Mouse (Mus musculus): Measurements from ENCODE around the gene Swt1.

Swt1 gene

DNA sequence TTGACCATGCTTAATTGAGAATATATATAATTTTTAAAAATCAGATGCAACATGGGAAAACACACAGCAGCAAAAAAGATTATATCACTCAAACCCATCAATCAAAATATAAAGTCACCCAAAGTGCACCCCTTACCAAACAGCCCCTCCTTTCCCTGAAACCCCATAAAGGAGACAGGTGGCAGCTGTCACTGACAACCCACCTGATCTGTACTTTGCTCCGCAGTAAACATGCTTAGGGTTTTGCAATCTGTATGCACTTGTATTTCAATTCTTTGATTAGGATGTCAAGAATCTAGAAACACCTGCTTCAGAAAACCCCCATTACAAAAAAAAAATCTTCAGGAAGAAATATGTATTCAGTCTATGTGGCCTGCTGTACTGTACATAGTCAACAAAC lies 102.9 kb downstream of the Swt1 start:
- in situ Hi-C loops (cut with MboI, MseI): no loop called here

DNA sequence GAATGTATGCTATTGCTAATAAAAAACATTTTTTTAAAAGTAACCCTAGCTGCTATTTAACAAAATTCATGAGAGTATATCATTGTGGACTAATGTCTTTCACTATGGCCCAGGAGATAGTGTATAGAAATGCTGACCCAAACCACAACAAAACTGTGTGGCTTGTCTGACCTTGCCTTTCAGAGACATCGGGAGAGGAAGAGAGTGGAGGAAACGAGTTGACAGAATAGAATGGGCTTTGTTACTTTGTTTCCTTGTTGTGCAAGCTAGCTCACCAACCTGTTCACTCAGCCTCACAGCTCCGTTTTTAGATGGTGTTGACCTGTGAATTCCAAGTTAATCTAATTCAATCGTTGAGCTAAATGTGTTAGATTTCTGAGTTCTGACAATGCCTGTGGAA lies 107.8 kb downstream of the Swt1 start:
- in situ Hi-C loops (cut with MboI, MseI): no loop called here

DNA sequence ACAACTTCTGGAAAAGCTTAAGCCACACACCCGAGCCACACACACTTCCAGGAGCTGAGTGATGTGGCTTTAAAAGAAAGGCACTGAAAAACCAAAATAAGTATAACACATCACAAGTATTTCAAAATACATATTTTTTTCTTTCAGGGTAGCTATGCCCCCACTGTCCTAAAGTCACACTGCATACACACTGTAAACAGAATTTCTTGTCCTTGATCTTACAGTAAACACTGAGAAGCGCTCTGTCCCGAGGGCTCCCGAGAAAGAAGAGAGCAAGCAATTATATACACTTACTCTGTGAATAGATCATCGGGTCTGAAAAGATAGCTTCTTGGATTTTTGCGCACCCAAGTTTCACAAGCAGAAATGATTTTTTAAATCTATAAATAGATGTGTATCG lies 109.0 kb downstream of the Swt1 start:
- in situ Hi-C loops (cut with MboI, MseI): no loop called here

Data from T-helper 1 cell (primary cell).